Mouse (Mus musculus) limb, embryonic 10.5 days (tissue): ENCODE measurements around the gene Spata6. TPM values are rescaled to one million over a fixed set of nuclear protein-coding genes. Genes with fewer than 3 reads are reported as not detected.

ENCODE experiments used
- DNase-seq: peaks from one replicate; pipeline ENCODE4 v3.0.0-alpha.2; 2017; ENCODE audit warnings: low spot score
- H3K27ac ChIP-seq: fragments of 300-500 bp; sonication (generic); 2 replicates; pipeline ENCODE4 v1.5.1; 2016; ENCODE audit warnings: mild to moderate bottlenecking
- H3K27me3 ChIP-seq: fragments of 300-500 bp; sonication (generic); 2 replicates; pipeline ENCODE4 v1.6.1; 2016; ENCODE audit warnings: low read depth, mild to moderate bottlenecking; ENCODE audit not compliant: poor library complexity, severe bottlenecking
- H3K36me3 ChIP-seq: fragments of 300-500 bp; sonication (generic); 2 replicates; pipeline ENCODE4 v1.6.1; 2016; ENCODE audit warnings: mild to moderate bottlenecking, moderate library complexity
- H3K4me1 ChIP-seq: fragments of 300-500 bp; sonication (generic); 2 replicates; pipeline ENCODE4 v1.6.1; 2016
- H3K4me3 ChIP-seq: fragments of 300-500 bp; sonication (generic); 2 replicates; pipeline ENCODE4 v1.5.1; 2016; ENCODE audit warnings: mild to moderate bottlenecking, moderate library complexity
- H3K9me3 ChIP-seq: fragments of 300-500 bp; sonication (generic); replicated peaks from 2 replicates; pipeline ENCODE4 v1.6.1; 2016; ENCODE audit warnings: mild to moderate bottlenecking
- WGBS: fragments of 180-500 bp; shearing (Covaris S2); methylation state at CpG from one replicate; pipeline ENCODE4 v1.1.7; 2016; 5-methylcytosine and 5-hydroxymethylcytosine counted together
- polyA plus RNA-seq: library from polyadenylated mRNA; unstranded; fragments of >200 nt; fragmentation: Nextera tagmentation; extraction: Ambion mirVana; gene quantifications from 2 replicates; pipeline ENCODE4 v1.2.1, GENCODE M21; 2016

Spata6 gene
- polyA plus RNA-seq, 1 experiment from 2014 or later: 36.7 TPM

DNA sequence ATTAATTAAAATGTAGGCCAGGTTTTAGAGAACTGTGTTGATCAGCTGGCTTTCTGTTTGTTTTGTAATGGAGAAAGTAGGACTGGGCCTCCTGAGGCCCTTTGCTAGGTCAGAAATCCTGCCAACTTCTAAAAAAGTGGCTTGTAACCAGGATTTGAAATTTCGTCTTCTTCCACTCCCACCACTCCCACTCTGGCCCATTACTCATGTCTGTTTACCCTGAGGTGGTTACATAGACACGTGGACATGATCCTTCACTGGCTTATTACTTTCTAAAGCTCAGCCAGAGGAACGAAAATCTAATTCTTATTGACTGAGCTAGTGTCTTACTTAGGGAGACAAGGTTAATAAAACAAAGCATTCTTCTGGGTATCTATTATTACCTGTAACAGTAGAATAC lies 14.8 kb upstream of the Spata6 start:
- Histone ChIP-seq H3K4me1 (no peaks in the 10 kb centered on the region), H3K4me3 (no peak overlapping the region), H3K27ac (no peak overlapping the region), H3K36me3 (no peaks in the 10 kb centered on the region), H3K9me3 (no peaks in the 10 kb centered on the region), H3K27me3 (no peaks in the 10 kb centered on the region)
- no peak for DNase-seq
- 79% methylated on average over 3 of the region's 3 CpGs for WGBS

- Histone ChIP-seq H3K27ac (no peak overlapping the region), H3K9me3 (no peaks in the 10 kb centered on the region)
These were observed 488 bp upstream of the Spata6 start for GRCm38 (mm10) chr4:111719296-111719695.

GRCm38 (mm10) chr4:111720662-111721003 lies 849 bp downstream of the Spata6 start:
- 17% methylated on average over 2 of the region's 2 CpGs for WGBS
- DNase-seq: peak; percentile 36
- H3K36me3 ChIP-seq: no peaks in the 10 kb centered on the region

More at GRCm38 (mm10) chr4:111719296-111719695, 488 bp upstream of the Spata6 start:
- Histone ChIP-seq H3K36me3 (no peaks in the 10 kb centered on the region), H3K27me3 (no peaks in the 10 kb centered on the region), H3K4me3 (peak overlapping the region; percentile 98), H3K4me1 (peaks cover 16% of the 10 kb centered on the region)
- WGBS: 68% methylated on average over 4 of the region's 4 CpGs
- DNase-seq: no peak

GRCm38 (mm10) chr4:111721121-111721840 lies 1.5 kb downstream of the Spata6 start:
- peak; percentile 32 for DNase-seq
- Histone ChIP-seq H3K4me3 (peak overlapping the region; percentile 98), H3K9me3 (no peaks in the 10 kb centered on the region), H3K36me3 (no peaks in the 10 kb centered on the region), H3K4me1 (peaks cover 16% of the 10 kb centered on the region), H3K27me3 (no peaks in the 10 kb centered on the region), H3K27ac (peak overlapping the region; percentile 92)
- 43% methylated on average over 4 of the region's 4 CpGs for WGBS

More at GRCm38 (mm10) chr4:111720662-111721003, 849 bp downstream of the Spata6 start:
- Histone ChIP-seq H3K4me3 (peak overlapping the region; percentile 98), H3K9me3 (no peaks in the 10 kb centered on the region), H3K27ac (peak overlapping the region; percentile 92), H3K4me1 (peaks cover 16% of the 10 kb centered on the region), H3K27me3 (no peaks in the 10 kb centered on the region)

DNA sequence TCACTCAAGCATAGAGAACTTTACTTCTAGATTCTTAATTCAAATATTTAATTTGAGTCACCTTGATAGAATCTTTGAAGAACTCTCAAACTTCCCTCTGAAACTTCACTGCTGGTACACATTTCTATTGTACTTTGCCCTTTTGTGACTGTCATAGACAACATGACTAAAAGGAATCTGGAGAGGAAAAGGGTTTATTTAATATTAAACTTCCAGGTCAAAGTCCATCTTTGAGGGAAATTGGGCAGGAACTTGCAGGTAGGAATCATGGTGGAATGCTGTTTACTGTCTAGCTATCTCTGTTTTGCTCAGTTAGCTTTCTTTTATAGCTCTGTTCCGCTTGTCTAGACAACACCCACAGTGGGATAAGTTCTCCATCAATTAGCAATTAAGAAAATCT lies 17.8 kb downstream of the Spata6 start:
- Histone ChIP-seq H3K27ac (no peak overlapping the region), H3K9me3 (no peaks in the 10 kb centered on the region), H3K36me3 (no peaks in the 10 kb centered on the region), H3K27me3 (no peaks in the 10 kb centered on the region), H3K4me3 (no peak overlapping the region), H3K4me1 (no peaks in the 10 kb centered on the region)
- DNase-seq: no peak
- WGBS: 94% methylated on average over 1 of the region's 1 CpGs

GRCm38 (mm10) chr4:111780533-111780932 lies 60.7 kb downstream of the Spata6 start:
- WGBS: 76% methylated on average over 4 of the region's 4 CpGs
- no peaks in the 10 kb centered on the region for H3K36me3 ChIP-seq
- H3K27me3 ChIP-seq: no peaks in the 10 kb centered on the region
- no peak overlapping the region for H3K4me3 ChIP-seq
- H3K4me1 ChIP-seq: peaks cover 14% of the 10 kb centered on the region
- no peak overlapping the region for H3K27ac ChIP-seq
- no peak for DNase-seq
- no peaks in the 10 kb centered on the region for H3K9me3 ChIP-seq

GRCm38 (mm10) chr4:111799892-111800291 lies 80.1 kb downstream of the Spata6 start:
- Histone ChIP-seq H3K27ac (no peak overlapping the region), H3K4me1 (no peaks in the 10 kb centered on the region), H3K27me3 (no peaks in the 10 kb centered on the region), H3K36me3 (no peaks in the 10 kb centered on the region), H3K9me3 (no peaks in the 10 kb centered on the region), H3K4me3 (no peak overlapping the region)
- no peak for DNase-seq
- 93% methylated on average over 3 of the region's 3 CpGs for WGBS

DNA sequence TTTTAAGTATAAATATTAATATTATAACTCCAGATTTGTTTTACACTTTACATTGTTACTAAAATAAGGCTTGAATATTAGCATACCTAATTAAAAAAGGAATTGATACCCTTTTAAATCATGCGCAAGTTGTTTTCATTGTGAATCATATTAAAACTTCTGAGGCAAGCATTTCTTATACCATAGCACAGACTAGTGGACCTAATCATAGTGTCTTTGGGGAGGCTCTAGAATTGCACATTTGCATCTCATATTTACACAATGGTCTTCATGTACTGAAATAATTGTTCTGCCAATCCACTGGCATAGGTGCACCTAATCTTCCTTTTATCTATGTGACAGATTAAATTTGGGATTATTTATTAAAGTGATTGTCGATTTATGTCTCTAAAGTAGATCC lies 83.4 kb downstream of the Spata6 start:
- H3K27me3 ChIP-seq: no peaks in the 10 kb centered on the region
- H3K27ac ChIP-seq: no peak overlapping the region
- H3K9me3 ChIP-seq: no peaks in the 10 kb centered on the region
- no peaks in the 10 kb centered on the region for H3K36me3 ChIP-seq
- no peak overlapping the region for H3K4me3 ChIP-seq
- 94% methylated on average over 2 of the region's 2 CpGs for WGBS
- no peak for DNase-seq
- no peaks in the 10 kb centered on the region for H3K4me1 ChIP-seq

DNA sequence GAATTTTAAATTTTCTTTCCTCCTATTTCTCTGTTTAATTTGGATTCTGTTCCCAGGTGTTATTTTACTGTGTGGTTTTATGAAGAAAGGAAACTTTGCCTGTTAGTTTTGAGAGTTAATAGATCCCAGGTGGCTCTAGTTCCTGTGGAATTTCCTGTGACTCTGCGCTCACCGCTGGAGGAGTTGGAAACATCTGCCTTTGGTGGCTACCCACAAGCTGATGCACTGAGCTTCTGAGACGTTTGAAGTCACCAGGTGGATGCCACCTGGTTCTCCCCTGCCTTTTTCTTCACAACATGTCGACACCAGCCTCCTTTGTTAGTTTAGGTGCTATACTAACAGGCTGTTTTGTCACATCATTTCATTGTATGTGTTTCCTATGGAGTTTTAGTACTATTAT lies 97.7 kb downstream of the Spata6 start:
- Histone ChIP-seq H3K36me3 (no peaks in the 10 kb centered on the region; the same call in 1 of the 2 replicates), H3K27ac (peak overlapping the region; percentile 61), H3K4me1 (peaks cover 28% of the 10 kb centered on the region), H3K9me3 (no peaks in the 10 kb centered on the region), H3K4me3 (no peak overlapping the region), H3K27me3 (no peaks in the 10 kb centered on the region)
- peak; percentile 75 for DNase-seq
- WGBS: 21% methylated on average over 4 of the region's 4 CpGs

- H3K4me3 ChIP-seq: no peak overlapping the region
- 95% methylated on average over 6 of the region's 6 CpGs for WGBS
- H3K4me1 ChIP-seq: no peaks in the 10 kb centered on the region
- DNase-seq: no peak
- no peaks in the 10 kb centered on the region for H3K36me3 ChIP-seq
- H3K27ac ChIP-seq: no peak overlapping the region
- H3K9me3 ChIP-seq: no peaks in the 10 kb centered on the region
- H3K27me3 ChIP-seq: no peaks in the 10 kb centered on the region
These were observed 119.1 kb downstream of the Spata6 start for GRCm38 (mm10) chr4:111838882-111839281.

- DNase-seq: no peak
- Histone ChIP-seq H3K36me3 (no peaks in the 10 kb centered on the region), H3K27me3 (no peaks in the 10 kb centered on the region), H3K4me3 (no peak overlapping the region), H3K9me3 (no peaks in the 10 kb centered on the region), H3K27ac (no peak overlapping the region), H3K4me1 (no peaks in the 10 kb centered on the region)
These were observed 132.8 kb downstream of the Spata6 start for GRCm38 (mm10) chr4:111852626-111853025.

DNA sequence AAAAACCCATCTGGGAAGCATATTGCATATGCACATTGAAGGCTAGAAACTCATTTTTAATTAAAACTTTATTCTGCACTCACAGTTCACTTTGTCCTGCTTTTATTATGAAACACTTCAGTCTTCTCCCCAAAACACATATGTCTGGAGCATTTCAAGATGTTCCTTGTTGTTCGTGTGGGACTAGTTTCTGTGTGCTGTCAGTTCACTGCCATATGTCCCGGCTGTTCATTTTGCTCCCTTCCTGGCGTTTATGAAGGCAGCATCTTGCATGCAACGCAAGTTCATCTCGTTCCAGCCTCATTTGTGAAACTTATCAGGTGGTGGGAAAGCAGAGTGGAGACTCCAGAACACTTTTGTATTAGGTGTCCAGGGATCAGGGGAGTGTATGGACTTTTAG lies 146.9 kb downstream of the Spata6 start:
- Histone ChIP-seq H3K27ac (no peak overlapping the region), H3K36me3 (no peaks in the 10 kb centered on the region), H3K27me3 (no peaks in the 10 kb centered on the region), H3K4me1 (no peaks in the 10 kb centered on the region), H3K4me3 (no peak overlapping the region), H3K9me3 (no peaks in the 10 kb centered on the region)
- no peak for DNase-seq
- WGBS: 84% methylated on average over 5 of the region's 5 CpGs

- H3K9me3 ChIP-seq: no peaks in the 10 kb centered on the region
- H3K27ac ChIP-seq: no peak overlapping the region
- DNase-seq: no peak
- no peaks in the 10 kb centered on the region for H3K4me1 ChIP-seq
- H3K27me3 ChIP-seq: no peaks in the 10 kb centered on the region
- no peaks in the 10 kb centered on the region for H3K36me3 ChIP-seq
- 82% methylated on average over 2 of the region's 2 CpGs for WGBS
- no peak overlapping the region for H3K4me3 ChIP-seq
These were observed 148.1 kb downstream of the Spata6 start for GRCm38 (mm10) chr4:111867743-111868401.
